Mouse (Mus musculus): ENCODE data around the gene Vmn2r87. TPM values are rescaled to one million over a fixed set of nuclear protein-coding genes. Genes with fewer than 3 reads are reported as not detected.
"Not testable (repeated sequence)": the region's sequence is repeated elsewhere in the genome, so short reads cannot be mapped to it uniquely, and the experiment has no call there.

The Vmn2r87 gene
- total and polyA plus RNA-seq, 3 experiments = 0.11 TPM; not detected in 2

- peaks cover 6% of the 10 kb centered on the region for H3K9me3 ChIP-seq (replicated peaks)
- ATAC-seq (ENCODE audit: extremely low read depth, insufficient number of reproducible peaks, low FRiP score, poor library complexity, severe bottlenecking) = no peak
- no peaks in the 10 kb centered on the region for H3K36me3 ChIP-seq (replicated peaks)
- no peaks in the 10 kb centered on the region for H3K4me1 ChIP-seq (ENCODE audit: insufficient read depth, low read depth, low read length)
- TF ChIP-seq CTCF (IDR thresholded peaks at IDR 0.05; ENCODE audit: low read depth, low read length) (no peak), GATA2 (IDR thresholded peaks at IDR 0.05; ENCODE audit: borderline replicate concordance, low read depth, low read length) (no peak), POLR2AphosphoS5 (IDR thresholded peaks at IDR 0.05; ENCODE audit: insufficient replicate concordance, low read depth, low read length) (no peak), TAL1 (conservative IDR thresholded peaks at IDR 0.05; ENCODE audit: low read depth, low read length) (no peak), GATA1 (IDR thresholded peaks at IDR 0.05; ENCODE audit: borderline replicate concordance, low read length) (no peak)
- no peaks in the 10 kb centered on the region for H3K27me3 ChIP-seq (ENCODE audit: insufficient read depth, low read length)
- H3K4me3 ChIP-seq (ENCODE audit: low read depth, low read length) = no peak overlapping the region
- DNase-seq (ENCODE audit: low spot score) = no peak
These were observed 52.4 kb downstream of the Vmn2r87 start for GRCm38 (mm10) chr10:130444776-130445175.

GRCm38 (mm10) chr10:130434185-130434898, 62.9 kb downstream of the Vmn2r87 start:
- H3K36me3 ChIP-seq (replicated peaks); H3K4me3 ChIP-seq (ENCODE audit: low read depth, low read length); ATAC-seq (ENCODE audit: extremely low read depth, insufficient number of reproducible peaks, low FRiP score, poor library complexity, severe bottlenecking); H3K27me3 ChIP-seq (ENCODE audit: insufficient read depth, low read length); H3K4me1 ChIP-seq (ENCODE audit: insufficient read depth, low read depth, low read length); DNase-seq (ENCODE audit: low spot score); H3K9me3 ChIP-seq (replicated peaks): not testable (repeated sequence)

DNA sequence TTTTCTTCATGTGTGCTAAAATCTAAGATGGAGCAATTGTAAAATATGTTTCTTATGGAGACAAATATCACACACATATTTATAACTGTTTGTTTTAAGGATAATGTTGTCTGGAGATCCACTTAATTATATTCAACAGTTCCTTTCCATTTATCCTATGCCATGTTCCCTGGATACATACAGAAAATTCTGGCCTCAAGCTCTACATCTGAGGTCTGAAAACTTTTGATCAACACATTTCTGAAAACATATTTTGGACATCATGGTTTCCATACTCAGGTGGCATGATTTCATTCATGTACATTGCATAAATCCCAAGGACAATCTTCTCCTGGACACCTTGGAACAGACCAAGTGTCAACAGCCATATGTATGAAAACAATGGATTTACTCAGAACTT, 67.6 kb downstream of the Vmn2r87 start, which contains the start of gene Vmn2r85:
TSS of gene Vmn2r85 (minus strand) at position 101 of the 400 bp plus-strand sequence.
- not testable (repeated sequence) for H3K4me3 ChIP-seq (ENCODE audit: low read depth, low read length); H3K27me3 ChIP-seq (ENCODE audit: insufficient read depth, low read length); H3K9me3 ChIP-seq (replicated peaks); DNase-seq (ENCODE audit: low spot score); H3K4me1 ChIP-seq (ENCODE audit: insufficient read depth, low read depth, low read length); ATAC-seq (ENCODE audit: extremely low read depth, insufficient number of reproducible peaks, low FRiP score, poor library complexity, severe bottlenecking); H3K36me3 ChIP-seq (replicated peaks)

DNA sequence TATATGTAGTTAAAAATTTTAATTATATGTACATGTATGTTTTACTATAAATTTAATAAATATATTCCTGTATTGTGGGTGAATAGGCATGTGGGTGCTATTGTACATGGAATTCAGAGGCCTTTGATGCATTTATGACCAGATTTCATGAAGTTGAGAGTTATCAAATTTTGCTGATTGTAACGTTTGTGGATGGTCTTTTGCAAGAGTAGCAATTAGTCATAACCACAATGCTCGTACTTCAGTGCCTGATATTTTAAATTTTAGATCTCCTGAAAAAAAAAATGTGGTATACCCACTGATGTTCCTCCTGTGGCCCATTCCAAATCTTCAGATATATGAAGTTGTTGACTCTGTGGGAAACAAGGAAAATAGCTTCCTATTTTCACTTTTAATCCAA, 74.8 kb downstream of the Vmn2r87 start:
- not testable (repeated sequence) for H3K36me3 ChIP-seq (replicated peaks); H3K4me3 ChIP-seq (ENCODE audit: low read depth, low read length); H3K27me3 ChIP-seq (ENCODE audit: insufficient read depth, low read length); ATAC-seq (ENCODE audit: extremely low read depth, insufficient number of reproducible peaks, low FRiP score, poor library complexity, severe bottlenecking); H3K9me3 ChIP-seq (replicated peaks); H3K4me1 ChIP-seq (ENCODE audit: insufficient read depth, low read depth, low read length); DNase-seq (ENCODE audit: low spot score)

Other genes with a start within 250 kb of the Vmn2r87 start
- gene Neurod4, start 217.2 kb downstream of the Vmn2r87 start, total RNA-seq (2014; fragmentation: Nextera tagmentation) = not detected in 2 replicates
- 0.60 and 0.64 TPM in 2 replicates for gene Neurod4, start 217.2 kb downstream of the Vmn2r87 start, total RNA-seq (2017)
- gene Neurod4, start 217.2 kb downstream of the Vmn2r87 start, polyA plus RNA-seq (2012) = not detected in 2 replicates
- 202 and 209 TPM in 2 replicates for gene Tespa1, start 174.5 kb downstream of the Vmn2r87 start, total RNA-seq (2014; fragmentation: Nextera tagmentation)
- 340 and 367 TPM in 2 replicates for gene Tespa1, start 174.5 kb downstream of the Vmn2r87 start, total RNA-seq (2017)
- 6.6 and 7.4 TPM in 2 replicates for gene Tespa1, start 174.5 kb downstream of the Vmn2r87 start, polyA plus RNA-seq (2012)
- not detected in 2 replicates for gene Vmn2r84, start 103.1 kb downstream of the Vmn2r87 start, total RNA-seq (2014; fragmentation: Nextera tagmentation)
- 0.12 and 0.27 TPM in 2 replicates for gene Vmn2r84, start 103.1 kb downstream of the Vmn2r87 start, total RNA-seq (2017)
- gene Vmn2r84, start 103.1 kb downstream of the Vmn2r87 start, polyA plus RNA-seq (2012) = not detected in 2 replicates
- gene Vmn2r85, start 67.7 kb downstream of the Vmn2r87 start, total RNA-seq (2014; fragmentation: Nextera tagmentation) = not detected in 2 replicates
- gene Vmn2r85, start 67.7 kb downstream of the Vmn2r87 start, total RNA-seq (2017) = 0.05 and 0.06 TPM in 2 replicates
- not detected in 2 replicates for gene Vmn2r85, start 67.7 kb downstream of the Vmn2r87 start, polyA plus RNA-seq (2012)
- not detected in 2 replicates for gene Vmn2r86, start 41.3 kb downstream of the Vmn2r87 start, total RNA-seq (2014; fragmentation: Nextera tagmentation)
- 0.05 and 0.06 TPM in 2 replicates for gene Vmn2r86, start 41.3 kb downstream of the Vmn2r87 start, total RNA-seq (2017)
- not detected in 2 replicates for gene Vmn2r86, start 41.3 kb downstream of the Vmn2r87 start, polyA plus RNA-seq (2012)

Data from G1E (cell line).